Mouse (Mus musculus) T-helper 2 cell (primary cell): Measurements from ENCODE around the gene Cdh13.

Experiments used
- in situ Hi-C: fragments of 300-600 bp; cut with MboI, MseI; formaldehyde crosslinking; loops from one replicate; pipeline ENCODE4 v1.15.1; 2025; ENCODE audit warnings: high pct_unique_total_duplicates

Cdh13 gene

GRCm38 (mm10) chr8:118794886-118795285, 511.4 kb downstream of the Cdh13 start:
- in situ Hi-C loops: no loop called here

DNA sequence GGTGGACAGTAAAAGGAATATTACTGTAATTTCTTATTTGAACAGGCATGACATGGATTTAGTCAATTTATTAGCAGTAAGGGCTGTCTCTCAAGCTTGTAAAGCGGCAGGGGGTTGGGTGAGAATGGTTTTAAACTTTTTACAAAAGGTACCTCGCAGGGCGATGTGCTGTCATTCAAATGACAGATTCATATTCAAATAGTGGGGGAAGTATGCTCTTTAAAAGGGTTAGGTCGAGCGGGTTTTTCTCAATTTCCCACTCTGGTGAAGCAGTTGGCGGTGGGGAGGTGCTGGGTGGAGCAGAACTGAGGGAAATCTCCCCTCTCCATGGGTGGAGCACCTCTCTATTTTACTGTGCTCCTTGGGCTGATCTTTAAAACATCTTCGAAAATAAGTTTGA, 513.0 kb downstream of the Cdh13 start:
- in situ Hi-C loops: no loop called here

DNA sequence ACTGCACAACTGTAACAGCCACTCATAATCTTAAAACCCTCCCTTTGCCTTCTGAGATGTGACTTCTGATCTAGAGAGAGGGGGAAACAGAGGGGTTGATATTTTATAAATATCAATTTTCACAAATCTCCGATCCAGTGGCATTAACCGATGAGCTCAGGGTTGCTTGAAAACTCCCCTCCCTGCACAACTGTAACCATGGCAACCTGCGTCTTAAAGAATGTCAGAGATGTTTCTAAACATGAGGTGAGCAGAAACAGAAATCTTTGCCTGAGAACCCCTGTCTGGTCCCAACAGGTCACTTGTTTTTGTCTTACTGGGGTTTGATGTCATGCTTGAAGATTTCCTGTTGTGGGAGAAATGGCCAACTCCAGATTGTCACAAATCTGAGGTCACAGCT, 513.6 kb downstream of the Cdh13 start:
- in situ Hi-C loops: no loop called here

DNA sequence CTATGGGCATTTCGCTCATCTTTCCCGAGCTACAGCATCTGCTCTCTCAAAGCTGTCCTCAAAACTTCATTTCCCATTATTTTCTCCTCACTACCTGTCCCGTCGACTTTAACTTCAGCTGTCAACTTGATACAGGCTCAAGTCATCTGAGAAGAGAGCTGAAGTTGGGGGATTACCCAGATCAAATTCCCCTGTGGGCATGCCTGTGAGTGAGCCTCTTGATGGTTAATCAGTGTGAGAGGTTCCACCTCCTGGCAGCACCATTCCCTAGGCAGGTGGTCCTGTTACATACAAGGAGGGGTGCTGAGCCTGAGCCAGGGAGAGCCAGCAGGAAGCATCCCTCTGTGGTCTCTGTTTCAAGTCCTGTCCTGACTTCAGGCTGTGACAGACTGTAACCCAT, 519.6 kb downstream of the Cdh13 start:
- in situ Hi-C loops: loop anchor here (25.0 kb wide), 1 partner anchor 1416 kb away; no protein-coding TSS in a partner anchor

DNA sequence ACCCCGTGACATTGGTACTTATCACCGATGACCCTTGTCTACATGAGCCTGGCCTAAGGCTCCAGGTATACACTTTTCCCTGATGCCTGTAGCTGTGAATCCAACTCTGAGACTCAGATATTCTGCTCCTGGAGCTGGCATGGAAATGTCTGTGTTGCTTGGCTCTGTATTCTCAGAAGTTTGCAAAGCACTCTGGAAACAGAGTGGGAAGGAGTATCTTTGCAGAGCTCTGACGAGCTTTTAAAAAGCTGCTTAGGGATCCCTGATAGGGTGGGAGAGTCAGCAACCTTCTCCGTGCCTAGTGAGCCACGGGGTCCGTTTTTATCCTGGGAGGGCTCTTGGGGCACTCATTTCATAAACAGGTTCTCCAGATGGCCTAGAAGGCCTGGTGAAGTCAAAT, 526.1 kb downstream of the Cdh13 start:
- in situ Hi-C loops: loop anchor here (25.0 kb wide), 1 partner anchor 1422 kb away; no protein-coding TSS in a partner anchor

- in situ Hi-C loops: loop anchor here (25.0 kb wide), 1 partner anchor 1428 kb away; no protein-coding TSS in a partner anchor
These were observed 531.5 kb downstream of the Cdh13 start for GRCm38 (mm10) chr8:118815055-118815454.

DNA sequence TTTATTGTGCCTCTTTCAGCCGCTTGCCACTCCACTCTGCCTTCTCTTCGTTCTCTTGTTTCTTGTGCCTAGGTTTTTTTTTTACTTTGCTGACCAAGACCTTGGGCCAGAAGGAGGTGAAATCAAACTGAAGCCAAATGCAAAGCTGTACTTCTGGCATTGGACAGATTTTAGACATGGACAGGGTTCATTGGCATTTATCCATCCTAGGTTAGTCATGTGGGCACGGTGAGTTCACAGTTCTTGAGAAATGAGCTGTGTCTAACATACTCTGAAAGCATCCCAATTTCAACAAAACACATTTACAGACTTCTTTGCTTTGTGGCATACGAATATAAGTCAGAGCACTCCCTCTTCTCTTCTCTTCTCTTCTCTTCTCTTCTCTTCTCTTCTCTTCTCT, 543.2 kb downstream of the Cdh13 start:
- in situ Hi-C loops: no loop called here

DNA sequence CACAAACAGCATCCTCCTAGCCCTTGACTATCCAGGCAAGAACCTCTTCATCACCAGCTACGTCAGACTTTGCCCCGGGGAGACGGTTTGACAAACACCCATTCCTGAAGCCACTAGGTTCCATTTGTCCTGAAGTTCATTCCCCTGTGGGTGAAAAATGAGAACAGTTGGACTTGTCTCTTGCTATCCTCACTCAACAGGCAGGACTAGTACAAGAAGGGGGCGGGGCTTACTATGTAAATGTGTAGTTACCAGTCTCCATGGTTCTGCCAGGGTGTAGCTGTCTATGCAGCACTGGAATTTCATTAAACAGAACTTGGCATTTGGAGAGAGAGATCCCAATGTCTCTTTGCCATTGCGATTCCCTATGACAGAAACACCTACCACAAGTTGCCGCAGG, 544.2 kb downstream of the Cdh13 start:
- in situ Hi-C loops: no loop called here

DNA sequence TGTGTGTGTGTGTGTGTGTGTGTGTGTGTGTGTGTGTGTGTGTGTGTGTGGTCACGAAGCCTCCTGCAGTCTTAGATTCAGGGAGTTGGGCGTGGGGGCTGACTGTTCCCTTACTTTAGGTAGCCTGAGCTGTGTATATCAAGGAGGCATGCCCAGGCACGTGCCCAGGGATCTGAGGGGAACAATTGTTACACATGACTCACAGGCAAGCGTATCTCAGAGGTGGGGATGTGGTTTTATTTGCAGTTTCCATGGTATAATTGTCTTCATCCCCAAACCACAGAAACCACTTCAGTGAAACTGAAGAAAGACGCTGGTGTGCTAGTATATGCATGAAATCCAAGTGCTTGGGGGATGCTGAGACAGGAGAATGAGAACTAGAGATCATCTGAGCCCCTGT, 546.8 kb downstream of the Cdh13 start:
- in situ Hi-C loops: no loop called here

- in situ Hi-C loops: no loop called here
These were observed 547.5 kb downstream of the Cdh13 start for GRCm38 (mm10) chr8:118831026-118831425.

DNA sequence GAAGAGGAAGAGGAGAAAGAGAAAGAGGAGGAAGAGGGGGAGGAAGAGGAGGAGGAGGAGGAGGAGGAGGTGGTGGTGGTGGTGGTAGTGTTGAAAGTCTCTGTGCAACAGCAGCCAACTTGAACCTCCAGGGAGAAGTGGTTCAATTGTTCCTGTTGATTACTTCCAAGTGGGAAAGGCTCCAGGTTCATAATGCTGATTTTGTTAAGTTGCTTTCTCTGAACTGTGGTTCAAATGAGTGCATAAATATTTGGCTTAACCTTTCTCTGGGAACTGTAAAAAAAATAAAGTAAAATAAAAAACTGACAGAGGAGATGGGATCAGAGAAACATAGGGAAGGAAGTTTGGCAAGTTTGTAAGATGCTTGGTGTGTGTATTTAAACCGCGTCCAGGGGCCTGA, 555.3 kb downstream of the Cdh13 start:
- in situ Hi-C loops: no loop called here

DNA sequence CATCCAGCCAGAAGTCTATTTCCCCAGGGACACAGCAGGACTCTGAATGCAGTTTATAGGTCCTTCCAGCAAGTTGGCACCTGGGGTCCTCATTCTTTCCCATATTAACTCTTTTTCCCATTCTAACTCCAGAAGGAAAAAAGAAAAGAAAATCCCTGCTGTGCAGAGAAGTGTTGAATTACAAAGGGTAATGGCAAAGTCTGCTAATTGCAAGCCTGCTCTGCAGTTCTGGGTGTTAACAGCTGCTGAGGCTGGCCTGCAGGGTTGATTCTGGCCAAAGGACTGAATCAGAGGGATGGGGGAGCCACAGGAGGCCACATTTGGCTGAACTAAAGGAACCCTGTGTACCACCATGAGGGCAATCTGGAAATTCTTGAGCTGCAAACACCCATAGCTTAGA, 562.2 kb downstream of the Cdh13 start:
- in situ Hi-C loops: no loop called here

- in situ Hi-C loops: no loop called here
These were observed 564.5 kb downstream of the Cdh13 start for GRCm38 (mm10) chr8:118848021-118848420.

DNA sequence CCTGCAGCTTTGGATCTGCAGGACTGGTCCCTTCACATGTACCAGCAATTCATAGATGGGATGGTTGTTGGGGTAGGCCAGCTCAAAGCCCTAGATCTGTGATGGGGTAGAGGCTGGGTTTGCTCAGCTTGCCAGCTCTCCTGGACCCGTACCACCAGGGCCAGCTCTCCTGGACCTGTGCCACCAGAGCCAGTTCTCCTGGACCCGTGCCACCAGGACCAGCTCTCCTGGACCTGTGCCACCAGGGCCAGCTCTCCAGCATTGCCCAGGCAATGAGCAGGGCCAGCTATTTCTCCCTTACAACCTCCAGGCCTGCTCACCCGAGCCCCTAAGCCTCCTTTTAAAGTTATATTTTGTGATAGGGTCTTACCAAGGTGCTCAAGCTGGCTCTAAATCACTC, 566.0 kb downstream of the Cdh13 start:
- in situ Hi-C loops: no loop called here

- in situ Hi-C loops: no loop called here
These were observed 566.8 kb downstream of the Cdh13 start for GRCm38 (mm10) chr8:118850381-118850780.

DNA sequence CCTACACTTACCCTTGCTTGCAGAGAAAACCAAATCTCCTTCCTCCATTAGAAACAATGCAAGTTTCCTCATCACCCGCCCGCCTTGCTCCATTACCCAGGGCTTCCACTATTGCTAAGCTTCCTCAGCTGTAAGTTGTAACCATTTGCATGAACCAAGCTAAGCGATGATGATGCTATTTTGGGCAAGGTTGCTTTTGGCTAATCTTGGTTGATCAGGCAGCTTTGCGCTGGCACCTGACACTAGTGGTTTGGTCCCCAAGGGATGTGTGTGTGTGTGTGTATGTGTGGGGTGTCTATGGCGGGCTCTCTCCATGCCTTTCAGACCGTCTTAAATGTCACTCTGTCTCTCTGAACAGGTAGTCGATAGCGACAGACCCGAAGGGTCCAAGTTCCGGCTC, 567.8 kb downstream of the Cdh13 start:
- in situ Hi-C loops: no loop called here

- in situ Hi-C loops: no loop called here
These were observed 569.3 kb downstream of the Cdh13 start for GRCm38 (mm10) chr8:118852861-118853260.

DNA sequence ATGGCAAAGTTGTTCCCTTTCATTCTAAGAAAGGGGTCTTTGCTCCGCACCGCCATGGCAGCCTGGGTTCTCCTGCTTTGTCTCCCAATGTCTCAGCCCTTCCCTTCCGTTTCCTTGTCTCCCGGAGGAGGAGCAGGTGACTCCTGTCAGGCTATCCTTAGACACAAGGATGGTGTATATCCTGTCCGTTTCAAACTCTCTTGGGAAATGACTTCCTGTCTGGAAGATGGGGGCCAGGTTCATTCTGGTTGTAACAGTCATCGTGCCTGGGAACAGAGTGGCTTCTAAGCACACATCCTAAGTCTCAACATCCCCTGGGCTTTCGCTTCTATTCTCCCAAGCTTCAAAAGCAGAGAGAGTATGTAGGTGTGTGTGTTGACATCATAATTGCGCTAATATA, 571.1 kb downstream of the Cdh13 start:
- in situ Hi-C loops: no loop called here

DNA sequence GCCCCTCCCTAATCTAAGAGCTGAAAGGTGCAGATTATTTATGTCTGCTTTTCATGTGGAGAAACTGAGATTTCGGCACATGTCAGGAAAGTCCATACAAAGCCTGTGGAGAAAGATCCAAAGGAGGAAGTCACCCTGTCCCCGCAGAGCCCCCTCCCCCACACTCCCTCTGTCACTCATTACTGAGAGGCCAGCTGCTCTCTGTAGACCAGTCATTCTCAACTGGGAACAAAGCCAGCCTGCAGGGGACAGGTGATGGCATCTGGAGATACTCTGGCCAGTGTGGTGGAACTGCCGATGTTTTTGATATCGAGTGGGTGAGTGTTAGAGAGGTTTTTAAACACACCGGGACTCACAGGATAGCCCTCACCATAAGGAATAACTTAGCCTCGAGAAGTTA, 582.8 kb downstream of the Cdh13 start:
- in situ Hi-C loops: no loop called here

- in situ Hi-C loops: no loop called here
These were observed 587.2 kb downstream of the Cdh13 start for GRCm38 (mm10) chr8:118870711-118871110.

- in situ Hi-C loops: no loop called here
These were observed 596.6 kb downstream of the Cdh13 start for GRCm38 (mm10) chr8:118879939-118880825.

DNA sequence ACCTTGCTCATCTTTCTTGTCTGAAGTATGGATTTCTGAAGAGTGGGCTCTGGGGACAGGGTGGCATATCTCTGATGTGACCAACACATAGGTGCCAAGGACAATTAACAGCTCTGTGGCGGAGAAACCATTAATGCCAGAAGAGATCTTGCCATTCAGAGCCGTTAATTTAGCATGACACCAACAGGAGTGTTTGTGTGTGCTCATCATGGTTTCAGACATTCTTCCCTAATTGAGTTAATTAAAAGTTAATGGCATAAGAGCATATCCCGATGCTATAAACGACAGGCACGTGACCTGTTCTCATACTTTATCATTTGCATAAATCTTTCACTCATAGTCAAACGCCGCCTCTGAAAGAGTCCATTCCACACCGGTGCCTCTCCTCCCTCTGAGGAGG, 600.8 kb downstream of the Cdh13 start:
- in situ Hi-C loops: no loop called here

GRCm38 (mm10) chr8:118884988-118885387, 601.5 kb downstream of the Cdh13 start:
- in situ Hi-C loops: no loop called here

DNA sequence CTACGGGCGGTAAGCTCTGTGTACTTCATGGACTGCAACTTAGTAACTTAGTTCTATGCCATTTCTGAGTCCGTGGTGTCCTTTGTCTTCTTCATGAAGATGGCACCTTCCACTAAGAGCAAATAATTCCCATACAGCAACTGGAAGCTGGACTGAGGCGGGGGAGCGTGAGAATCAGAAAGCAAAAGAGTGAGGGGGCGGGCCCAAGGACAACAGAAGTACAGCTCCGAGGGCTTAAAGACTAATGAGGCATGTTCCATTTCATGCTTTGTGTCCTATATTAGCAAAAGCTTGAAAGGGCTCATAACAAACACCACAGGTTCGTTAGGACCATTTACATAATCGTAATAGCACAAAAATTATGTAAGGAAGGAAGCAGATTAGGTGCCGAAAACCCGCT, 618.9 kb downstream of the Cdh13 start:
- in situ Hi-C loops: no loop called here
